Mouse (Mus musculus): ENCODE results near the gene Fstl1.

GRCm38 (mm10) chr16:37867791-37868505 lies 91.3 kb downstream of the Fstl1 start, which contains the start of gene Lrrc58:
- no peak for TF ChIP-seq CTCF (IDR thresholded peaks at IDR 0.05; ENCODE audit: low read depth, low read length)
- TF ChIP-seq EP300 (IDR thresholded peaks at IDR 0.05; ENCODE audit: insufficient read depth, low read depth, low read length) = no peak
